Mouse (Mus musculus): Measurements from ENCODE around the gene Tmem14c.
"Not testable (repeated sequence)": the region's sequence is repeated elsewhere in the genome, so short reads cannot be mapped to it uniquely, and the experiment has no call there.

Tmem14c gene

GRCm38 (mm10) chr13:41015829-41016634, at the start of gene Tmem14c:
TSS of gene Tmem14c (plus strand) at chr13:41016292.
- DNase-seq (ENCODE audit: low spot score), result peak; percentile 77

- no peak for DNase-seq (ENCODE audit: low spot score)
Observed at GRCm38 (mm10) chr13:40967609-40968008, 48.5 kb upstream of the Tmem14c start.

- no peak for DNase-seq (ENCODE audit: low spot score)
Observed at GRCm38 (mm10) chr13:40968564-40968963, 47.5 kb upstream of the Tmem14c start.

DNA sequence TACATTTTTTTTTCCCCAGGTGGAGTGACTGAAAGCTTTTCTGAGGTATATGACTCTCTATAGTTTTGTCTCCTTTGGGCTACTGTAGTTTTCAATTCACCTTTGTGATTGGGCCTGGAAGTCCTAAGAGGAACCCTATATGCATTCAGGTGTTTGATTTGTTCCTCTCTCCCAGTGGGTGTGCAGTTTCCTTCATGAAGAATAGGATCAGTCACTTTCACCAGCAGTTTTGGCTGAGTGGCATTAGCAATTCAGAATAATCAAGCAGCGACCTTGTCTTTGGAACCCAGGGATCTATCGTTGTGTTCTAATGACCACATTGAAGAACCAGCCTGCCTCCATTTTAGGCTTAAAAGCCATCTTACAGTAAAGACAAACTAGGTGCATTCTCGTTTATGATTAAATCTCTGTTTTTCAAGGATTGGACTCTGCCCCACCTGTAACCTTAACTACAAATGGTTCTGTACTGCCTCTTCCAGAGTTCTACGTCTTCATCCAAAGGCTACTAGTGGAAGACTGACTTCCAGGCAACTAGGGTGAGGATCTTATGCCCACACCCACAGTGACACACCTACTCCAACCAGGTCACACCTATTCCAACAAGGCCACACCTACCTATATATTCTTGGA, 46.2 kb upstream of the Tmem14c start:
- no peak for DNase-seq (ENCODE audit: low spot score)

- DNase-seq (ENCODE audit: low spot score), result no peak
Observed at GRCm38 (mm10) chr13:40971261-40971660, 44.8 kb upstream of the Tmem14c start.

DNA sequence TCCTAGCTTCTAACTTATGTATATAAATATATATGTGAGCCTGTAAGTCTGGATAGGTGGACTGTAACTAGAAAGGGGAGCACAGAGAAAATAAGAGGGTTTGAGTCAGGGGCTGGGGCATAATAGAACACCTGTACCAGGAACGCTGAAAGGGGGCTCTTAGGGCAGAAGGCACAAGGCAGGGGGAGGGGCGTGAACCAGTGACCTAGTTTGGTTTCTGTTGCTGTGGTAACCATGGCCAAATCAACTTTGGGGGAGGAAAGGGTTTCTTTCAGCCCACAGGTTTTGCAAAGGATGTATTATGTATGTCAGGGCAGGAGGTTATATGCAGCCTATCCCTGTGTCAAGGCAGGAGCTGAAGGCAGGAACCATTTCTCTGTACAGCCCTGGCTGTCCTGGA, 44.3 kb upstream of the Tmem14c start:
- no peak for DNase-seq (ENCODE audit: low spot score)

- DNase-seq (ENCODE audit: low spot score), result no peak
Observed at GRCm38 (mm10) chr13:40972976-40973375, 43.1 kb upstream of the Tmem14c start.

GRCm38 (mm10) chr13:40977609-40978008, 38.5 kb upstream of the Tmem14c start:
- no peak for DNase-seq (ENCODE audit: low spot score)

GRCm38 (mm10) chr13:40978652-40979051, 37.4 kb upstream of the Tmem14c start:
- no peak for DNase-seq (ENCODE audit: low spot score)

- DNase-seq (ENCODE audit: low spot score), result no peak
Observed at GRCm38 (mm10) chr13:40979321-40979720, 36.8 kb upstream of the Tmem14c start.

DNA sequence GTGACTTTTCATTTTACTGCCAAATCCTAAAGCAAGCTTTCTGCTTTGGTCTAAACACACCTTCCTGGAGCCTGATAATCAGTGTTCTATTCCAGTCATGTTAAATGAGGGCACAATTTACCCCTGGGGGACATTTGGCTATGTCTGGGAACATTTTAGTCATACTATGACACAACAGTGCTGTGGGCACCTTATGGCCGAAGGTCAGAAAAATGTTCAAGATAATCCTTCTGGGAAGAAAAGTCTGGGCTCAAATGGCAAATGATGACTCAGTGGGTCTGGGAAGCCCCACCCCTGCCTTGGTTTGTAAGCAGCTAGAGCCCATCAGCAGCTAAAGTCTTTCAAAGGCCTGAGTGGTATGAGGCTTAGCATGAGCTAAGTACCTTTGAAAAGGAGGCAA, 33.3 kb upstream of the Tmem14c start:
- DNase-seq (ENCODE audit: low spot score), result no peak

DNA sequence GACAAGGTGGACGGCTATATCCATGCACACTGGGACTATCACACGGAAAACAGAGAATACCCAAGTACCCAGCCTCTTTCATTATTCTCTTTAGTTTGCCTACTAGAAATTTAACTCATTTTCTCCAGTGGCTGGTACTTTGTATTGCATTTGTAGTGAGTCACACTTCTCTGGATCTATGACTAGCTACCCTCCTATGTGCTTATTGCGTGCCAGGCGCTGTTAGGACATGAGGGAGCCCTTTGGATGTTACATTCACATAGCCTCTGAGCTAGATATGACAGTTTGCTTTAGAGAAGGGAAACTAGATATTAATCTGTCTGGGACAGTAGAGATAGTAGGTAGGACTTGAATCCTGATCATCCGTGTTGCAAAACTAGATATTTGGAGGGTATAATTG, 30.0 kb upstream of the Tmem14c start:
- DNase-seq (ENCODE audit: low spot score), result no peak

GRCm38 (mm10) chr13:40987608-40988303, 28.3 kb upstream of the Tmem14c start:
- not testable (repeated sequence) for DNase-seq (ENCODE audit: low spot score)

DNA sequence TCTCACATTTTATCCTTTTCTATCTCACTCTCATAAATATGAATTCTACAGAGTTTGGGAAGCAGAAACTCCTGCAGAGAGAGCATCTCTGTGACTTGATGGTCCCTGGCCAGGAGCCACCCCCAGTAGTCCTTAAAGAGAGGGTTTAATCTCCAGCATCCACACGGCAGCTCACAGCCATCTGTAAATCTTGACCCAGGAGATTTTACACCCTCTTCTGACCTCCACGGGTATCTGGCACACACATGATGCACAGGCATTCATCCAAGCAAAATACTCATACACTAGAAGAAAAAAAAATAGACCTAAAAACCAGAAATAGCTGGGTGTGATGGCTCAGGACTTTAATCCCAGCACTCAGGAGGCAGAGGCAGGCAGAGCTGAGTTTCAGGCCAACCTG, 27.7 kb upstream of the Tmem14c start:
- DNase-seq (ENCODE audit: low spot score), result no peak

DNA sequence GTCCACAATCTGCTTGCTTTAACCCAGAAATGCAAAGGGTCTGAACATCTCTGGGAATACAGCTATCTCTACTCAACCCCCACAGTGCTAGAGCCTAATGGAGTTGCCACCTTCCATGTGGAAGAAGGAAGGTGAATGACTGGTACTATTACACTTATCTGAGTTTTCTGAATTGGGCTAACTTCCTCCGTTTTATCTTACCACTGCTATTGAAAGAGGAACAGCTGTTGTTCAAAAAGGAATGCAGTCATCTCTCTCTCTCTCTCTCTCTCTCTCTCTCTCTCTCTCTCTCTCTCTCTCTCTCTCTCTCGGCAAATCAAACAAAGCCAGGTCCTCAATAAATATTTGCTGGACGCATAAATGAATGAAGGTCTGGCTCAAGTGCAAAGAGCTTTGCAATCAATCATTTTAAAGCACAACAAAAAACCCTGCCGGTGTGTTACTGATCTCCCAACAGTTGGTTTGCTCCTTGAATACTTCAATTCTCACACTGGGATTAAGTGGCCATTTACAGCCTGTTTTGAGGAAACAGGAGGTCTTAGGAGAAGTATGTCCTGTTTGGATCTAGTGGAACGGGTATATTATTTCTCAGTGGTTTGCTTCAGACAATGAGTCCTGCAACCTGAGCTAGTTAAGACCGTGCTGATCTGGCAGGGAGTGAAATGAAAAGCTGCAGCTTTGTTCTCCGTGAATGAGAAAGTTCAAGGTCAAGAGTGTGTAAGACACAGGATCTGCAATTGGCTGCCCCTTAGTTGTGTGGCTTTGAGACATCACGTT, 21.4 kb upstream of the Tmem14c start:
- DNase-seq (ENCODE audit: low spot score), result no peak

- DNase-seq (ENCODE audit: low spot score), result not testable (repeated sequence)
Observed at GRCm38 (mm10) chr13:40998537-40998936, 17.6 kb upstream of the Tmem14c start.

GRCm38 (mm10) chr13:41000140-41000925, 15.8 kb upstream of the Tmem14c start:
- DNase-seq (ENCODE audit: low spot score), result peak; percentile 46

DNA sequence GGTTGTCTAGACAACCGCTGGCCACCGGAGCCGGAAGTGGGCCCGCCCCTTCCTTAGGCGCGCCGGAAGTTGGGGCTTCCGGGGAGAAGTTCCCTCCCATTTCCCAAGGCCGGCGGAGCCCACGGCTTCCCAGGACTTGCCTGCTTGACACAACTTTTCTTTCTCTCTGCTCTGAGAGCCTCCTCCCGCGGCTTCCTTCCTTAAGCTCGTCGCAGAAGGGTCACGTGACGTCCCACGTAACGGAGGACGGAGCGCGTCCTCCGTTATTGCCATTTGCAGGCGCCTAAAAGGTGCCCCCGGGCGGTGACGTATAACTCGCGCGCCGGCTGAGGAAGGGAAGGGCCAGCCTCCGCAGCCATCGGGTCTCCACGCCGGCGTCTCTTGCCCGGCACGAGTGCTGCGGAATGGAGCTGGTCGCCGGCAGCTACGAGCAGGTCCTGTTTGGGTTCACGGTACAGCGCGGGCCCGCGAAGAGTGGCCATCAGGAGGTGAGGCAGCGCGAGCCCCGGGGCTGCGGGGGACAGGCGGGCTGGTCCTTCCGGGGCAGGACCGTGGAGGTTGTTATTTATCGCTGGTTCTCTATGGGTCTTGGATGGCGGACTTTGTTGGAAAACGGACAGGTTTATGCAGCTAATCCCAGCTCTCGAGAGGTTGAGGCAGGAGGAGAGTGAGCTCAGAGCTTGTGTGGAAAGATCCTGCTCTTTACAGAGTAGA, 15.0 kb upstream of the Tmem14c start, which contains the start of gene Pak1ip1:
Gene Pak1ip1 (plus strand): TSS at position 98 of the 714 bp plus-strand sequence.
- peak; percentile 92 for DNase-seq (ENCODE audit: low spot score)

DNA sequence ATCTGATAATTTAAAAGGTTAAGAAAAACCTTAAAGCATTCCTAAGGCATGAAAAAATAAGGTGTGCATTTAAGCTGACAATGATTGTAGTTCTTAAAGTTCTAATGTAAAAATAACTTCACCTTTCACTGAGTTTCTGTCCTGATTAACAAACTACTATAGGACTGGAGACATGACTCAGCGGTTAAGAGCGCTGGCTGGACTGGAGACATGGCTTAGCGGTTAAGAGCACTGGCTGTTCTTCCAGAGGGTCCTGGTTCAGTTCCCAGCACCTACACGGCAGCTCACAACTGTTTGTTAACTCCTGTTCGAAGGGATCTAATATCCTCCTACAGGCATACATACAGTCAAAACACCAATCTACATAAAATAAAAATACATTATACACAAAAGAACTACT, 14.1 kb upstream of the Tmem14c start:
- no peak for DNase-seq (ENCODE audit: low spot score)

DNA sequence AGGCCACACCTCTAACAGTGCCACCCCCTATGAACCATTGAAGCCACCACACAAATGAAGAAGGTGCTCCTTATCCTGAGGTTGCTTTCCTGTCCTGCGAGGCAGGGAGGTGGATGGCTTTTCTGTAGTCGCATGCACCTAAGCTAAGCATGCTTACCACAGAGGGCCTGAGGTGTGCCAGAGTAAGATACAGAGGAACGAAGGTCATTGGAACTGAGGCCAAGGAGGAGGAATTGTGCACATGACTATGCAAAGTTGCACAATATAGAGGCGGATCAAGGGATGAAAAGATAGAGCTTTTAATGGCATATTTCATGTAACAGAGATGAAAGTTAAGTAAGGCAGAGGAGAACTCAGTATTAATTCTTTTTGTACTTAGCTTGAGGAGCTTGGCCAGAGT, 9.8 kb upstream of the Tmem14c start:
- DNase-seq (ENCODE audit: low spot score), result no peak

DNA sequence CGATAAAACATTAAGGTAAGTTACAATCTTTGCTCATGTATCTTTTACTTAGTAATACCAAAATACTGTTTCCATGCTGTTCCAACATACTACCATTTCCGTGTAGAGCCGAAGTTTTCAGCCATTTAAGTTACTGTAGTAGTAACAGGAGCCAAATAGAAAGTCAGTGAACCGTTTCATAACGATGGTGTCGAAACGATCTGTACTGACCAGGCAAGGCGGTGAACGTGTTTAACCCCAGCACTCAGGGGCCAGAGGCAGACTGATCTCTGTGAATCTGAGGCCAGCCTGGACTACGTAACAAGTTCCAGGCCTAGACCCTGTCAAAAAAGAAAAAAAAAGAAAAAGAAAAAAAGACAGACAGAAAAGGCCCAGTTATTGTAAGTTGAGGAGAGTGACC, 7.8 kb upstream of the Tmem14c start:
- DNase-seq (ENCODE audit: low spot score), result no peak
